Mouse (Mus musculus): ENCODE data around the gene Aqp2.
A peak's percentile ranks its signal among the peaks of the same experiment; 100 is the strongest.

Gene Aqp2

DNA sequence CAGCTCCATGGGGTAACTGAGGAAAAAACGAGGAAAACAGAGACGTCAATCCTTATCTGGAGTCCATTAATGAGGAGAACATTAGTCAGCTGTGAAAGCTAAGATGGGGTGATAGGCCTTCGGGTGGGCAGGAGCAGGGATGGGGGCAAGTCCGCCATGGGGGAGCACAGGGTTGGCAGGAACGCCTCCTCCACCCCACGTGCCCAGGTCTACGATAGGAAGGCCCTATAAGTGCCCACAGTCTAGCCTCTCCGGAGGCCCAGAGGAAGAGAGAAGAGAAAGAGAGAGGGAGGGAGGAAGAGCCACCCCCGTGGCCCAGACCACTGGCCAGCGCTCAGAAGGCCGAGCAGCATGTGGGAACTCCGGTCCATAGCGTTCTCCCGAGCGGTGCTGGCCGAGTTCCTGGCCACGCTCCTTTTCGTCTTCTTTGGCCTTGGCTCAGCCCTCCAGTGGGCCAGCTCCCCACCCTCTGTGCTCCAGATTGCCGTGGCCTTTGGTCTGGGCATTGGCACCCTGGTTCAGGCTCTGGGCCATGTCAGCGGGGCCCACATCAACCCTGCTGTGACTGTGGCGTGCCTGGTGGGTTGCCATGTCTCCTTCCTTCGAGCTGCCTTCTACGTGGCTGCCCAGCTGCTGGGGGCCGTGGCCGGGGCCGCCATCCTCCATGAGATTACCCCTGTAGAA is at the start of gene Aqp2:
Gene Aqp2, plus strand, starts transcription at position 254 of the 684 bp plus-strand sequence.
- no peak for DNase-seq (ENCODE audit: low spot score in 2 of 2)

DNA sequence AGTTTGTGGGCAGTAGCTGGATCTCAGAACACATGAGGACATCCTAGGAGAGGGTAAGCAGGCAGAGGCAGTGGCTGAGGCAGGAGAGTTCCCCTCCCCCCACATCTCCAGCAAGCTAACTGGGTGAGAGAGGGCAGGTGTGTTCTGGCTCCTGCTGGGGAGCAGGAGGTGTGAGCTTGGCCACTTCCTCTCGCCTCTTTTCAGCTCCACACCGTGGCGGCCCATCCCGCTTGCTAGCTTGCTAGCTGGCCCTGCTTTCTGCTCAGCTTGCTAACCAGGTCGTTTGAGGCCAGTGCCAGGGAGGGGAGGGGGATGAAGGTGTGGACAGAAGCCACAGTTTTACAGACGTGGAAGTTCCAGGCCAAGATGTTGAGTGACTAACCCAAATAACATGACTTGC is 47.7 kb upstream of the Aqp2 start:
- DNase-seq (ENCODE audit: low spot score in 2 of 2) = no peak

DNA sequence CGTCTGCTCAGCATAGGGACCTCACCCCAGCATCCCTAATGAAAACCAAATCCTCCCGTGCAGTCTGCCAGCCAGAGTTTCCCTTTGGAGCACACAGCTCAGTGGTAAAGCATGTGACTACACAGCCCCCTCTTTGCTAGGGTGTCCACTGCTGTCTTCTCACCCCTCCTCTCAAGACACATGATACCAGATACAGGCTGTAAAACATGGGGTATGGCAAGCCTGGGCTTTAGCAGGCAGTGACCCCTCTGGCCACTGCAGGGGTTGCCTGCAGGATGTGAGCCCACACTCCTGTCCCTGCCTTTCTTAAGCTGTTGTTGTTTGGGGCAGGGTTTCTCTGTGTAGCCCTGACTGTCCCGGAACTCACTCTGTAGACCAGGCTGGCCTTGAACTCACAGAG is 46.8 kb upstream of the Aqp2 start:
- no peak for DNase-seq (ENCODE audit: low spot score in 2 of 2)

DNA sequence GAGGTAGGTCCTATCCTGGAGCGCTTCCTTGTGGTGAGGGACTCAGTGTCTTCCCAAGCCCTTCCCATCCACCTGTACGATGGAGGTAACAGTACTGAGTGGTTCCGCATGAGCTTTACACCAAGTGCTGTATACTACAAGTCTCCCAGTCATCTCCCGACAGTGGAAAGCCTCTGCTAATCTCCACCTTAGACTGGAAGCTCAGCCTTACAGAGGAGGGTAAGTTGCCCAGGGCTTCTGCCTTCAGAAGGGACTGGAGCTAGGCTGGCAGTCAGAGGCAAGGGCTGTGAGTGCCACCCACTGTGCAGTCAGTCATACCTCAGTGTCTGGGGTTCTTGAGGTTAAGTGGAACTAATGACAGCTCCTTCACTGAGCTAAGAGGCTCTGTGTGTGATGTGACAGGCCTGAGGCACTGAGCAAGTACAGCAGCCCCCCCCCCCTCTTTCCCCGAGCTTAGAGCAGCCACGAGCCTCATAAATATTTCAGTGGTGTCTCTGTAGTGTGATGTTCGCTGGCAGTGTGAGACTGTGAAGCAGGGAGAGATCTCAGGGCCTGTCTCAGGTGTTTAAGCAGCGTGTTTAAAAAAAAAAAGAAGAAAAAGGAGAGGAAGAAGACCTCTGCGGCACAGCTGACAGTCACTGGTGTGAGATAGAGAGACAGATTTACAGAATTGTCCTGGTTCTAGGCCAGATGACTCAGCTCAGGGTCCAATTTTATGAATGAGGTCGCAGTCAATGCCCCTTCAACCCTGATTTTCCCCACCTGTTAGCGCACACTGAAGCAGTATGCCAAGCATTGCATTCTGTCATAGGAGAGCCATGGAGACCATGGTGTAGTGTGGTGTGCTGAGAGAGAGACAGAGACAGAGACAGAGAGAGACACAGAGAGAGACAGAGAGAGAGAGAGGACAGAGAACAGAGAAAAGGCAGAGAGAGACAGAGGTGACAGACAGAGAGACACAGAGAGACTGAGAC is 41.7 kb upstream of the Aqp2 start:
- DNase-seq (ENCODE audit: low spot score in 2 of 2) = no peak

DNA sequence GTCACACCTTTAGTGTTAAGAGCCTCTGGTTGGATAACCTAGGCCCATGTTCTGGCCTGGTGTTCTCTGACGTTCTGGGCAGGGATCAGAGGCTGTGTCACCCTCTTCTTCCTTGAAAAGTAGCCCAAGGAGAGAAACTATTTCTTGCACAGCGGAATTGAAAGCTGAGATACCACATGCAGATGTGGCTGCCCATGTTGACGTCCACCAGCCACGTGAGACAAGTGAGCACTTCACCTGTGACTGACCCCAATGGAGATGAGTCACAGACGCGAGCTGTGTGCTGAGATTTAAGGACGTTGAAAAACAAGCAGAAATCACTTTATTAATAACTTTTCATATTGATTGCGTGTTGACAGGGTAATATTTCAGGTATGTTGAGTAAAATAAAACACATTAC is 39.0 kb upstream of the Aqp2 start:
- DNase-seq (ENCODE audit: low spot score in 2 of 2) = no peak

DNA sequence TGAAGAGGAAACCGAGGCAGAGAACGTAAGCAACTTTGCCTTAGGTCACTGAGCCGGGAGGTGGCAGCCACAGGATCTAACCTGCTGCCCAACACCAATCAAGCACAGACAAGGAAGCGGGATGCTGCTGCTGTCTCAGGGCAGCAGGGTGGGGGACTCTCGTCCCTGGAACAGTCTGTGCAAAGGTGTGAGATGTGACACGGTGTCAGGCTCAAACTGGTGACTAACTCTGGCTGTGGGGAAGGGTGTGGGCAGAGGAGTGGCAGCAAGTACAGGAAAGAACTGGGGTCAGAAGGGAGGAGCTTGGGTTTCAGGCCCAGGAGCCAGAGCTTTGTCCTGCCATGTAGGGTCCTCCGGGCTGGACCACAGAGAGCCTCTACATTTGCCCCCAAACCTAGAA is 34.8 kb upstream of the Aqp2 start:
- DNase-seq (ENCODE audit: low spot score in 2 of 2) = no peak

DNA sequence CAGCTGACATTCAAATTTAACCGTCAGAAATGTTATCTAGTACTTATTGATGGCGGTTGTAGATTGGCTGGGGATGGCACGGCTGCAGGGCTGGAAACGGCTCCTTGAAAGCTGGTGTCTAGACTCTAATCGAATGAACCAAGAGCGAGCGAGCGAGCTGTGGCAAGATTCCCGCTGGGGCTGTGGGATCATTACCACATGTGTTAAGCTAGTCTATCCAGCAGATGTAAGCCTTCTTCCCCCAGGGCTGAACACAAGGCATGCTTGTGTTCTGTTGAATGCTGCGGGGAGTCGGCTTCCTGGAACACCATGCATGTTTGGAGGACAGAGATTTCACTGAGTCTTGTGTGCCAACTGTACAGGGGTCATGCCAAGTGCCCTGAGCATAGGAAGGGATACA is 32.3 kb upstream of the Aqp2 start:
- no peak for DNase-seq (ENCODE audit: low spot score in 2 of 2)

DNA sequence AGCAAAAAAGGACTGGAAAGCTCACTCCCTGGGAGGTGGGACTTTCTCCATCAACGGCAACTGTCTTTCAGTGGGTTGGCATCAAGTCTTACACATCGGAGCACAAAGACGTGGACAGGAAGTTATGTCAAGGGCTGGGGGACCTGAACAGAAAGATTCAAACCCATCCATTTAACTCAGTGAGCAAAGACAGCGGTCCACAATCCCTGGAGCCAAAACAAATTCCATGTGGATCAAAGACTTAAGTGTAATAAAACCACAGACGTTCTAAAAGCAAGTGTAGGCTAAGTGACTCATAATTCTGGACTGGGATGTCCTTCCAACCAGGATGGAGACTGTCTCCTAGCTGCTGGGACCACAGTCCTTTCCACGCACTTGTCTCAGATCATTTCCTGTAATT is 31.1 kb upstream of the Aqp2 start:
- DNase-seq (ENCODE audit: low spot score in 2 of 2) = no peak

DNA sequence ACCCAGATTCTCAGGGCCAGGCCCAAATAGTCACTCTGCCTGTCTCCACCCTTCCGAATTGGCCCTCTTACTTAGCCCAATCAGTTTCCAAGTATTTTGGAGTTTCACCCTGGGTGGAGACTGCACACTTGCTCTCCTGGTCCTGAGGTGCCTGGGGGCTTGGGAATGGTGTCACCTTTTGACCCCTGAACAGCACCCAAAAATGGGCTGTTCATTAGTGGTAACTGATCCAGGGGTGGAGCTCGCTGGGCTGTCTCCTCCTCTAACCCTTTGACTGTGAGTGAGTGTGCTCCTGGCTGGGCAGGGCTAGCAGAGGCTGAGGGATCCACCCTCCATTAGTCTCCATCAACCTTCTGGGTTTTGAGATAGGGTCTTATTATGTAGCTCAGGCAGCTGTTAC is 29.0 kb upstream of the Aqp2 start:
- DNase-seq (ENCODE audit: low spot score in 2 of 2) = no peak

DNA sequence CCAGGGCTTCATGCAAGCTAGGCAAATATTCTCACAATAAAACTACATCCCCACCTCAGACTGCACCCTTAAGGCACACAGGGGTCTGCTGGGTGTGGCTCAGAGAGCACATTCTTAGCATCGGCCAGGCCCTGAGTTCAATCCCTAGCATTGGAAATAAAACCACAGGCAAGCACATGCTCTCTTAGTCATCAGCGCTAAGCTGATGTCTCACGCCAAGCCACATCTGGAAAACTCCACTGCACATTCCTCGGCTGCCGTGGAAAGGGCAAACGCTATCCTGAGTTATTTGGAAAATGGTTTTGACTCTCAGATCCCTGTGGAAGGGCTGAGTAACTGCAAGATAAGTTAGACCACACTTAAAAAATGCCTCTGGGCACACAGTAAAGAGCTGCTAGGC is 25.1 kb upstream of the Aqp2 start:
- no peak for DNase-seq (ENCODE audit: low spot score in 2 of 2)

DNA sequence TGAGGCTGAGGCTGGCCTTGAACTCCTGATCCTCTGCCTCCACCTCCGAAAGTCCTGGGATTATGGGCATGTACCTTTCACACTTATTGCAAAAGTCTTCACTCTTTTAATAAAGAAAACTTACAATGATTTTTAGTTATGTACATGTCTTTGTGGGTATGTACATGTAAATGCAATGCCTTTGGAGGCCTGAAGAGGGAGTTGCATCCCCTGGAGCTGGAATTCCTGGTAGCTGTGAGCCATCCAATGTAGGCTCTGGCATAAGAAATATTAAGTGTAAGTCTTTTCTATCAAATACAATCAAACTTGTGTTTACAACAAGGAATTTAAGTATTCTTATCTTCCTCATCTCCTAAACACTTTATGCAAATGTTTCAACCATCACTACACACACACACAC is 19.9 kb upstream of the Aqp2 start:
- DNase-seq (ENCODE audit: low spot score in 2 of 2) = no peak

DNA sequence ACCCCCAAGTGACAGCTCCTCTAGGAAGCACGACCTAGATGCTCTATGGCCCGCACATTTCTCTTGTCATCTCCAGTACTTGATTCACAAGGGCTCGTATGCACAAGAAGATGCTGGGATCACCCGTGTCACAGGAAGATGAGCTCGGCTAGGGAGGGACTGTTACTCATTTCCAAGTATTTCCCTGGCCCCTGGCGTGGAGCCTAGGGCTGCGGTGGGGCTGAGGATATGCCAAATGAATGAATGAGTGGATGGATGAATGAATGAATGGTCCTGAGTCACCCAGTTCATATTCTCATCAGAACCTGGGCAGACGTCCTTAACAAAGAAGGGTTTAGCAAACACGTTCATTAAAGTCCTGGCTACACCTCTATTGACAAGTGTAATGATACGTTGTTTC is 18.6 kb upstream of the Aqp2 start:
- no peak for DNase-seq (ENCODE audit: low spot score in 2 of 2)

DNA sequence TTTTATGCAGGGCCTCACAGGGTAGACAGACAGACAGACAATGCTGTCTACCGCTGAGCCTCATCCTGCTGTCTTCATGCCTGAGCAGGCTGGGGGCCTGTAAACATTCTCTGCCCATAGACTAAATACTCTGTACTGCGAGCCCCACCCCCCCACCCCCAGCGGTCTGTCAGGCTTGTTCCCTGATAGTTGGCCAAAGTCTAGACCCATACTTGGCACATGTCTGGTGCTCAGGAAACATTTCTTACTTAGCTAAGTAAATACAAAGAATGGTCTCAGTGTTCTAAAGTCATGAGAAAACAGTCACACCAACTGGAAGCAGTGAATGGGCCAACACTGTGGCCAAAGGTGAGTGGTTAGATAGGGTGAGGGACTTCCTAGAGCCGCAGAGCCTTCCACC is 11.5 kb upstream of the Aqp2 start:
- no peak for DNase-seq (ENCODE audit: low spot score in 2 of 2)

DNA sequence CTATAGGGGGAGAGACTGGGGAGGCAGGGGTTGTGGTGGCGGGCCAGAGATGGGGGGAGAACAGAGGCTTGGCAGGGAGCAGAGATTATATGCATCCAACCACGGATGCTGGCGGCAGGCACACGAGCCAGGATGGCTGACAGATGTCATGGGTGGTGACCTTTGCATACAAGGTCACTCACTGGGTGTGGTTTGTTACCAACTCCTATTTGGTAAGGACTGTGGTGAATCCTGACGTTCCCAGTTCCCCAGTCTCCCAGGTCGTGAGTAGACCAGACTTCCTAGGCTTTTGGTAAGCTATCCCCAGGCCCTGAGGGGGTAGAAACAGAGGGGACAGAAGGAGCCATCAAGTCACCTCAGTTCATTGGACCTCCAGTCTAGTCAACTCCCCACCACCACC is 10.2 kb upstream of the Aqp2 start:
- DNase-seq (ENCODE audit: low spot score in 2 of 2) = no peak

DNA sequence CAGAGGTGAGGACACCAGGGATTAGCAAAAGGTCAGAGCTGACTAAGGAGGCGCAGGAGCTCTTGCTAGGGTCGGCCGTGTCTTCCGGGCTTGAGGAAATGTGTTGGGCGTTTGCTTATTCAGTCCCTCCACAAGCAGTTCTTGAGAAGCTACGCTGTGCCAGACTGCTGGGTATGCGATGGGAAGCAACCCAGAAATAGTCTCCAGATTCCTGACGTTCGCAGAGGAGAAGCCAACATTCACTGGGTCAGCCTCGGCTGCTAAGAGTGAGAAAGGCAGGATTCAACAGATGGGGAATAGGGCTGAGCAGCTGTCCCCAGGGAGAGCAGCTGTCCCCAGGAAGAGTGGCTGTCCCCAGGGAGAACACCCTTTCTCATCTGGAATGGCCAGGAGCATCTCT is 9.7 kb upstream of the Aqp2 start:
- no peak for DNase-seq (ENCODE audit: low spot score in 2 of 2)

DNA sequence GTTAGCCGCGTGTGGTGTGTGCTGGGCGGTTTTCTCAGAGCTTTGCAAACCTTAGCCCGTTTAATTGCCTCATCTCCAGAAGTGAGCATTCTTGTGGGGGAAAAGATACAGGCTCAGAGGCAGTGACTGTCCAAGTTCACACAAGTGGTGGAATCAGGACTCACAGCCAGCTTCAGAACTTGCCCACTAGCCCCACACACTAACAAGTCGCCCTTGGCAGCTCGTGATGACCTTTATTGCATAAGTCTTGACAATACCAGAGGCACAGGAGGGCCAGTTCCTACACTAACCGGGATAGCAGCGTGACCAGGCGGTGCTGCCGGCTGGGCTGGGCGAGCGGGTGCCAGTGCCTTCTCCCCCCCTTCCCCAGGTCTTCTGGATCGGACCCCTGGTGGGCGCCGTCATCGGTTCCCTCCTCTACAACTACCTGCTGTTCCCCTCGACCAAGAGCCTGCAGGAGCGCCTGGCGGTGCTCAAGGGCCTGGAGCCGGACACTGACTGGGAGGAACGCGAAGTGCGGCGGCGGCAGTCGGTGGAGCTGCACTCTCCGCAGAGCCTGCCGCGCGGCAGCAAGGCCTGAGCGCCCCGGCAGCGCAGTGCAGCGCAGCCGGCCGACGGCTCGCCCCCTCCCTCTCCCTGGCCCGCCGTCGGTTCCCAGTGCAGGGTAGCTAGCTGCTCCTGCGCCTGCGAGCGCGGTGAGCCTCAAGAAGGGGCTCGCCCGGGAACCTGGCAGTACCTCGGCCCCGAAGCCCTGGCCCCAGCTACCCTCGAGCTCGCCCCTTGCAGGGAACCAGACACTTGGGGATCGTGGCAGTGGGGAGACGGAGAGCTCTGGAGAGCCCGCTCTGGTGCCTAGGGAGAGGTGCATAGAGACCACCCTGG is 4.8 kb downstream of the Aqp2 start:
- peak in 1 of 2 experiments; percentile 17 for DNase-seq (ENCODE audit: low spot score in 2 of 2)

DNA sequence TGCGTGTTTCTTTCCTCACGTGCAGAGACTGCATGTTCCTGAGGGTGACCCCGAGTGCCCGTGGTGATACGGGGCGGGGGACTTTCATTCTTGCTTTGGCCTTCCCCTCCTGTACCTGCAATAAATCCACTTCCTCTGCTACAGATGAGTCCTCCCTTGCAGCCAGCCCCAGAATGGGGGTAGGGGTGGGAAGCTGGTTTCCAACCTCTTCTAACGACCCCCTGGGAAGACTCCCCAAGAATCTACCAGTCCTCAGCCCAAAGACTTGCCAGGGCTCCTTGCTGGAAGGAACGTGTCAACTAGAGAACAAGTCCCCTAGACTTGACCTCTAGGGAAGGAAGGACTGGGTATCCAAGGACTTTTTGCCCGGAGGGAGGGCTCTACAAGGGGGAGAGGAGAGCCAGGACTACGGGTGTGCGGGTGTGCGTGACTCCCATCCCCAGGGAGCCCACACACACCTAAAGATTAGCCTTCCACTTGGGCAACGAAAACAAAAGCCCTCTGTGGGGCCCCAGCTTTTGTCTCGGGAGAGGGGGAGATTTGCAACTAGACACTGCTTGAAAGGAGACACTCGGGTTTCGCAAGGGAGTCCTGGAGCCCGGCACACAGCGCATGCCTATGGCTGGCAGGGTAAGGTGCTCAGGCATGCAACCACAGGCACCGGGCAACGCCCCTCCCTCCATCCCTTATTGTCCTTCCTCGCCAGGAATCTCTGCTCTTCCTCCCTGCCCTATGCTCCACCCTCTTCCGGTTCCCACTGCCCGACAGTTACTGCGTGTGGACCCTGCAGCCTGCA is 5.8 kb downstream of the Aqp2 start:
- DNase-seq (ENCODE audit: low spot score in 2 of 2) = no peak

DNA sequence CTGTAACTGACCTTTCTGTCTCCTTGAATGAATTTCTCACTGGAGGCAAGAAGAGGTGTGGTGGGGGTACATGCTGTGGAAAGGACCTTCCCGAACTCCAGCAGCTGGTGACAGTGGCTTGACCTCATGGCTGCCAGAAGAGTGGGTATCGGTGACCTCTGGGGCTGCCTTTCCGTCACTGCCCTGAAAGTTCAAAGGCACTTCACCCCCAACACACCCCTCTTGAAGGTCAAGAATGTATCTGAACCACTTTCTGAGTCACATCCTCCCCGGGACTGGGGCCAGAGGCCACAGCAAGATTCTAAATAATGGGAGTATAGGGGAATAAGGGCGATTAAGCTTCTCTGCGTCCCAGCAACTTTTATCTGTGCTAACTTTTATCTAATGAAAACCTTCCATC is 6.9 kb downstream of the Aqp2 start:
- DNase-seq (ENCODE audit: low spot score in 2 of 2) = no peak

DNA sequence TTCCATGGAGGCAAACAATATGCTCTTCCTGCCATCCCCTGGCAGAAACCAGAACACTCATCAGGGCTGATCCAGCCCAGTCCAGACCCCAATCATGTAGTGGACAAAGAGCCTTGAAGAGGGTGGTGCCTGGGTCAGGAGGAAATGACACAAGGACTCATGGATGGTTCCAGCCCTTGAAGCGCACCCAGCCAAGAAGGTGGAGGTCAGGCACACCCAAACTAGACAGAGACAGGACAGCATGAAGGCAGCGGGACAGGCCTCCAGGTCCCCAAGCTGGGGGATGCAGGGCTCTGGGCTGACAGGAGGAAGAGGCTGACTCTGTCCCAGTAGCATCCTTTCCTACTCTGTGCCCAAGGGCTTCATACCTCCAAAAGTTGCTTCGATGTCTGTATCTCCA is 7.7 kb downstream of the Aqp2 start:
- DNase-seq (ENCODE audit: low spot score in 2 of 2) = no peak

DNA sequence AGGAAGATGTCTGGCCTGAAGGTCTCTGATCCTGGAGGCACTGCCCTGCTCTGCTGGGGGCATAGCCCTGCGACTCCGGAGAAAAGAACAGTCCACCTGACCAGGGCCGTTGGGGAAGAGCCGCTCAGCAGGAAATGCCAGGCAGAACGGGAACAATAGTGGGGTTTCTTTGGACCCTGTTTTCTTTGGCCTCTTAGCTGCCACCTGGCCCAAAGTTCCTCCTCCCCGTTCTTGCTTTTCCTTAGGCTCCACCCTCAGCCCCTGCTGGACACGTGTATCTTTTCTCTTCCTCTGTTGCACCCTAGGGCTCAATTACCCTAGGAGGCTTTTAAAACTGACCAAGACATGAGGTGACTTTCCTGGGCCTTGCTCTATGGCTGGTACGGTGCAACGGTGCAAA is 10.4 kb downstream of the Aqp2 start:
- no peak for DNase-seq (ENCODE audit: low spot score in 2 of 2)

DNA sequence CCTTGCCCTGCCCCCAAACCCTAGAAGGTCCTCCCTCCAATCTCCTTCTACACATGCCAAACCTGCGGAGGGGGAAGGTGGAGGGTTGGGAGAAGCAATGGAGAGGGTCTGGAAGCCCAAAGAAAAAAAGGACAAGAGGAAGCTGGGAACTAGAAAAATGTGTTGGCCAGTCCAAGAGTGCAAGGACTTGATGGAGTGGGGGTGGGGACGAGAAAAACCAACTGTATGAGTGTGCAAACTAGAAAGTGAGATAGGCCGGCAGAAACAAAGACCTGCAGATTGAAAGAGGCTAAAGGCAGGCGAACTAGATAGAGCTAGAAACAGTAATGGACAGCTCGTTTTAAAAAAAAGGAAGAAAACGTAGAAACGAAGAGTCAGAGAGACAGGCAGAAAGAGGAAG is 10.8 kb downstream of the Aqp2 start:
- DNase-seq (ENCODE audit: low spot score in 2 of 2) = no peak
